Mouse (Mus musculus) kidney, postnatal 0 days (tissue): ENCODE data around the gene Zcchc24. TPM values are rescaled to one million over a fixed set of nuclear protein-coding genes. Genes with fewer than 3 reads are reported as not detected.

Experiments
- ATAC-seq: fragments of 200-750 bp; cut with Nextera tagmentation; replicated peaks from 2 replicates; pipeline ENCODE4 v1.8.0; 2017; ENCODE audit warnings: low read depth, moderate number of reproducible peaks, moderate TSS enrichment, moderate library complexity; ENCODE audit not compliant: low FRiP score
- DNase-seq: peaks from one replicate; pipeline ENCODE4 v3.0.0-alpha.2; 2016; ENCODE audit warnings: low spot score
- H3K27ac ChIP-seq: fragments of 300-500 bp; sonication (generic); 2 replicates; pipeline ENCODE4 v1.5.1; 2014; ENCODE audit warnings: mild to moderate bottlenecking
- H3K27me3 ChIP-seq: fragments of 300-500 bp; sonication (generic); 2 replicates; pipeline ENCODE4 v1.6.1; 2014; ENCODE audit warnings: low read length, mixed read lengths; ENCODE audit not compliant: insufficient read depth
- H3K36me3 ChIP-seq: fragments of 300-500 bp; sonication (generic); 2 replicates; pipeline ENCODE4 v1.6.1; 2014; ENCODE audit warnings: low read length, mixed read lengths; ENCODE audit not compliant: insufficient read depth
- H3K4me1 ChIP-seq: fragments of 300-500 bp; sonication (generic); replicated peaks from 2 replicates; pipeline ENCODE4 v1.6.1; 2014; ENCODE audit warnings: antibody characterized with exemption, low read length, mixed read lengths; ENCODE audit not compliant: insufficient read depth
- H3K4me2 ChIP-seq: fragments of 300-500 bp; sonication (generic); 2 replicates; pipeline ENCODE4 v1.6.1; 2014; ENCODE audit warnings: mild to moderate bottlenecking, low read length, moderate library complexity, mixed read lengths
- H3K4me3 ChIP-seq: fragments of 300-500 bp; sonication (generic); replicated peaks from 2 replicates; pipeline ENCODE4 v1.5.1; 2014; ENCODE audit warnings: low read depth, low read length
- H3K9ac ChIP-seq: fragments of 300-500 bp; sonication (generic); 2 replicates; pipeline ENCODE4 v1.6.1; 2014; ENCODE audit warnings: low read depth, low read length
- H3K9me3 ChIP-seq: fragments of 300-500 bp; sonication (generic); replicated peaks from 2 replicates; pipeline ENCODE4 v1.6.1; 2016; ENCODE audit warnings: low read length, inconsistent platforms, mixed read lengths
- CTCF ChIP-seq: IDR thresholded peaks from 2 replicates; pipeline ENCODE4 v1.5.1; 2016; ENCODE audit warnings: antibody characterized with exemption, low read depth, mild to moderate bottlenecking, moderate library complexity
- WGBS: fragments of 180-500 bp; shearing (Covaris S2); extraction: QIAGEN DNeasy Blood & Tissue Kit; methylation state at CpG from one replicate; pipeline ENCODE4 v1.1.7; 2014; 5-methylcytosine and 5-hydroxymethylcytosine counted together
- polyA plus RNA-seq: library from polyadenylated mRNA; unstranded; fragments of >200 nt; fragmentation: Nextera tagmentation; extraction: Ambion mirVana; gene quantifications from 2 replicates; pipeline ENCODE4 v1.2.1, GENCODE M21; 2015

Gene Zcchc24
- polyA plus RNA-seq, 1 experiment from 2014 or later, result 15.9 TPM

DNA sequence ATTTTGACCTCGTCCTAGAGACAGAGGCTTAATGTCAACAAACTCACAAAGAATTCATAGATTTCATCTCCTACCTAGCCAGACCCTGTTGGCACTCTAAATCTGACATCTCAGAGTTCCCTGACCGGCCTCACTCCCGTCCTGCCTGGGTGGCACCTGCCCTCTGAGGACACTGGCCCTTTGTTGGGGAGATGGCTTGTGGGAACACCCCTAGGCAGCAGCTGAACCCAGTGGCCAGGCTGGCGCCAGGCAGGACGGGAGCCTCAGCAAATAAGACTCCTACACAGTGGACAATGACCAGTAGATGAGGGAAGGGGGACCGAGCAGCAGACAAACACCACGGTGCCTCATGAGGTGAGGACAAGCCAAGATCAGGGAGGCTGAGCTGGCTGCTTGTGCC is 89.2 kb downstream of the Zcchc24 start:
- no peak for ATAC-seq
- 44% methylated on average over 7 of the region's 7 CpGs for WGBS

DNA sequence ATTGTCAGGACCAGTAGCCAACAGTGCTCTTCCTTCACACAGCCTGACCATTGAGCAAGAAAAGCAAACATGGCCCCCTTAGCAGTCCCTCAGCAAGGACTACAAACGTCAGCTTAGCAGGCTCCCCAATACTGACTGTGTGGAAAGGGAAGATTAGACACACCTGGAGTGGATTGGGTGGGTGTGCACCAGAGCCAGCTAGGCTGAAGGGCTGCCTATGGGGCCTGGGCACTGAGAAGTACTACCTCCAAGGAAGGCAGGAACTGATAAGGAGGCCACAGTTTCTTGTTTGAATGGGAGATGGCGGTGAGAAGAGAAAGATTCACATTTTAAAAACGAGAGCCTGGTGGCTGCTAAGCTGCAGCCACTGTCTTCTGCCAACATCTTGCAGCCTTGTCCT is 101.3 kb downstream of the Zcchc24 start:
- 71% methylated on average over 3 of the region's 3 CpGs for WGBS
- no peak for TF ChIP-seq CTCF
- Histone ChIP-seq H3K36me3 (peaks cover 34% of the 10 kb centered on the region), H3K27ac (no peak overlapping the region), H3K9me3 (no peaks in the 10 kb centered on the region), H3K9ac (no peak overlapping the region), H3K4me3 (no peak overlapping the region), H3K27me3 (no peaks in the 10 kb centered on the region), H3K4me1 (no peaks in the 10 kb centered on the region), H3K4me2 (no peak overlapping the region)
- ATAC-seq (no peak), DNase-seq (no peak)

More for the DNA sequence above, 89.2 kb downstream of the Zcchc24 start:
- Histone ChIP-seq H3K9ac (no peak overlapping the region), H3K9me3 (no peaks in the 10 kb centered on the region), H3K4me3 (no peak overlapping the region), H3K4me2 (no peak overlapping the region), H3K36me3 (no peaks in the 10 kb centered on the region), H3K4me1 (no peaks in the 10 kb centered on the region), H3K27ac (no peak overlapping the region), H3K27me3 (no peaks in the 10 kb centered on the region)
- no peak for TF ChIP-seq CTCF
- no peak for DNase-seq

DNA sequence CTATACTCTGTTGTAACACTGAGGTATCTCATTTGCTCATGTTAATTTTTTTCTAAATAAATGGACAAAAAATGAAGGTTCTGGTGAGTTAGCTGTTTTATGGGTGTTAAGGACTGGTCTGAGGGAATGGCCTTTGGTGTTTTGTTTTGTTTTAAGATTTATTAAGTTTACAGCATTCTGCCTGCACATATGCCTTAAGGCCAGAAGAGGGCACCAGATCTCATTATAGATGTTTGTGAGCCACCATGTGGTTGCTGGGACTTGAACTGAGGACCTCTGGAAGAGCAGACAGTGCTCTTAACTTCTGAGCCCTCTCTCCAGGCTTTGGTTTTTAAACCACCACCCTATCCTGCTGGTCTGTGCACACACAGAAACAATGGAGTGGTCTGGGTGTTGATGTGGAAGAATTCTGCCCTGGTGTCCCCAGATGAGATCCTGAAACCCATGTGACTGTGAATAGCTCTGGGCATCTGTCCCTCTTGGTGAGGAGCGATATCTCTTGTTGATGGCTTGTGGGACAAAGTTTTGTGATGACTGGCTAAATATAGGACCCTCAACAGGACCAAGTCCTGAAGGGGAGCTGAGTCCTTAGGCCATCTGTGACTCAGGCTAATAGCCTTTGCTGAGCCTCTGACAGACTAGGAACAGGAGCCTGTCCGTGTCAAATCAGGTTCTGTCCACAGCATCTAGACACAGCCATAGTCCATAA is 102.0 kb downstream of the Zcchc24 start:
- no peak overlapping the region for H3K4me3 ChIP-seq
- no peak overlapping the region for H3K9ac ChIP-seq
- WGBS, result 86% methylated on average over 2 of the region's 2 CpGs
- no peak overlapping the region for H3K4me2 ChIP-seq
- H3K27me3 ChIP-seq, result no peaks in the 10 kb centered on the region
- H3K9me3 ChIP-seq, result no peaks in the 10 kb centered on the region
- no peak overlapping the region for H3K27ac ChIP-seq
- no peaks in the 10 kb centered on the region for H3K4me1 ChIP-seq
- DNase-seq (peak; percentile 56), ATAC-seq (no peak)
- peaks cover 42% of the 10 kb centered on the region for H3K36me3 ChIP-seq
- TF ChIP-seq CTCF, result peak; percentile 76

DNA sequence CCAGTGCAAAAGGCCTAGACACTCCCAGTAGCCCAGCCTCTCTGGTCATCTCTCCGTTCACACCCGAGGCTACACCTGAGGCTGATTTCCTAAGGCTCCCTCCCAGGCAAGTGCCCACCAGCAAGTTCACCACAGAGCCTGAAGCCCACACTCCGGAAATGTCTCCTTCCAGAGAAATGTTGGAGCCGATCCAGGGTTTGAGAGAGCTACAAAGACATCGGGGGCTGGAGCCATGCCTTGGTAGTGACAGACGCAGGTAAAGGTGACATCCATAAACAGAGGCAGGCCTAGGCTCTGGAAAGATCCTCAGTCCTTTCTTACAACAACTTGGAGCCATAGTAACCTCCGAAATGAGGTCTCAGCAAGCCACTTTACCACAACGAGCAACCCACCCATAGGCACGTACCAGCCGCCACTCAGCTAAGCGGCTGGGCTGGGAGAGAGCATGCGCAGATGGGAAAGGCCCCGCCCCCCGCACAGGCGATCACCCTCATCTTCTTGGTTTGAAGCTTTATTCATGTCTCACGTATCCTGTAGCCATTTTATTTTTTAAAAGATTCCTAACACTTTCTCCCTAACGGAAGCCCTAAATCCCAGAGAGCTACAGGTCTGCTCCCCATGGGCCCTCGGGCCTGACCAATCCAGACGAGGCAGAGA is 103.4 kb downstream of the Zcchc24 start:
- no peak overlapping the region for H3K9ac ChIP-seq
- peaks cover 55% of the 10 kb centered on the region for H3K36me3 ChIP-seq
- no peaks in the 10 kb centered on the region for H3K4me1 ChIP-seq
- no peak for DNase-seq
- H3K4me3 ChIP-seq, result no peak overlapping the region
- no peaks in the 10 kb centered on the region for H3K9me3 ChIP-seq
- H3K27me3 ChIP-seq, result no peaks in the 10 kb centered on the region
- H3K4me2 ChIP-seq, result no peak overlapping the region
- no peak for TF ChIP-seq CTCF
- 76% methylated on average over 19 of the region's 19 CpGs for WGBS
- no peak for ATAC-seq
- no peak overlapping the region for H3K27ac ChIP-seq

DNA sequence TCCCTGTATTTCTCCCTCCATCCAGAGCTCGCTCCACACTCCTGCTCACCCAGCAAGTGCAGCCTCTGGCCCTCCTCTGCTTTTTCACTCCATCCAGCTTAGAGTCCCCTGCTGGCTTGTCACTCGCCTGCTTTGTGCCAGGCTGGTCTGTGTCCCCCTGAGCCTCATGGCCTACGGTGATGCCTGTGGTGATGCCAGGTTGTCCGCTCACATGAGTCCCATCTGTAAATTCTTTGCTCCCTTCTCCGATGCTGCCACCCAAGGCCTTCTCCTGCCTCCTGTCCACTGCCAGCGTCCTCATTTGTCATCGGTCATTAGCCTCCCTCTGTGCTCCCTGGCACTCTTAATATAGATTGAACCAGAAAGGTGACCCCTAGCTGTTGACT is 104.5 kb downstream of the Zcchc24 start:
- no peak for TF ChIP-seq CTCF
- no peak for ATAC-seq
- Histone ChIP-seq H3K9ac (0 out of 2 replicates have a peak overlapping the region, but pooled peaks have one; percentile 18), H3K9me3 (no peaks in the 10 kb centered on the region), H3K27me3 (no peaks in the 10 kb centered on the region), H3K4me2 (no peak overlapping the region), H3K4me1 (no peaks in the 10 kb centered on the region), H3K4me3 (no peak overlapping the region), H3K36me3 (peaks cover 62% of the 10 kb centered on the region), H3K27ac (no peak overlapping the region)
- DNase-seq, result no peak
- 68% methylated on average over 7 of the region's 7 CpGs for WGBS

DNA sequence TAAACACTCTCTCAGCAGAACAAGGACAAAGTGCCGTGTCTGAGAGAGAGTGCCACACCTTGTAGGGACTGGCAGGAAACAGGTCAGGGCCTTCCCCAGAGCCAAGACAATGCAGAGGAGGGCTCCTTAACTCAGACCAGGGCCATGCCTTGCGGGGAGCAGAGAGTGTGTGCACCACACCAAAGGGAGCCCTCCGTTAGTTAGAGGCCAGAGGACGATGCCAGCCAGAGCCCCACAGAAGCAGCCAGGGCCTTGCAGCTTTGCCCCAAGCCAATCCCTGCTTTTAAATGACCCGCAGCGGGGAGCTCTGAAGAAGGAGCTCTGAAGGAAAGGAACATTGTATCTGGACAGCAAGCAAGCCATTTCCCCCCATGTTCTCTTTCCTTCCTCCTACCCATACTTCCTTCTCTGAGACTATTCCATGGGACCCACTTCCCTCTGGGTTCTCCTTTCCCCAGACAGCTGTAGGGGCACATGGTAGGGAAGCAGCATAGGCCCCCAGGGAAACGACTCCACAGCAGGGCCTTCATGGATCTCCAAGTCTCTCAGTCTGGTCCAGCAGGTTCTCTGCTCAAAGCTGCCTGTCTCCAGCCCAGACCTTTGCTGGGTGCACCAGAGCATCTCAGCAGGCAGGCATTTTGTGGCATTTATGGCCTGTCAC is 105.1 kb downstream of the Zcchc24 start:
- WGBS, result 83% methylated on average over 7 of the region's 7 CpGs
- H3K27me3 ChIP-seq, result no peaks in the 10 kb centered on the region
- 0 out of 2 replicates have a peak overlapping the region, but pooled peaks have one; percentile 18 for H3K9ac ChIP-seq
- H3K4me1 ChIP-seq, result no peaks in the 10 kb centered on the region
- H3K27ac ChIP-seq, result no peak overlapping the region
- peaks cover 67% of the 10 kb centered on the region for H3K36me3 ChIP-seq
- no peak overlapping the region for H3K4me3 ChIP-seq
- ATAC-seq (no peak), DNase-seq (no peak)
- no peak overlapping the region for H3K4me2 ChIP-seq
- no peak for TF ChIP-seq CTCF
- H3K9me3 ChIP-seq, result no peaks in the 10 kb centered on the region

Other genes with a start within 250 kb of the Zcchc24 start
- 56.5 and 61.2 TPM in 2 replicates for gene Ppif, start 74.9 kb downstream of the Zcchc24 start, polyA plus RNA-seq
- 83.7 and 95.6 TPM in 2 replicates for gene Anxa11, start 73.1 kb upstream of the Zcchc24 start, polyA plus RNA-seq
- 1.6 and 1.7 TPM in 2 replicates for gene Plac9a, start 134.1 kb upstream of the Zcchc24 start, polyA plus RNA-seq
- gene Tmem254a, start 158.6 kb upstream of the Zcchc24 start, polyA plus RNA-seq, result 4.0 and 5.4 TPM in 2 replicates
- gene Cphx1, start 169.3 kb upstream of the Zcchc24 start, polyA plus RNA-seq, result not detected in 2 replicates
- 1.0 and 1.7 TPM in 2 replicates for gene Duxbl1, start 209.5 kb upstream of the Zcchc24 start, polyA plus RNA-seq